Mouse (Mus musculus) liver, embryonic 14.5 days (tissue): ENCODE results near the gene Selenon. TPM values are rescaled to one million over a fixed set of nuclear protein-coding genes. Genes with fewer than 3 reads are reported as not detected.

Experiments used
- ATAC-seq: fragments of 200-750 bp; cut with Nextera tagmentation; 2 replicates; pipeline ENCODE4 v1.8.0; 2017; ENCODE audit warnings: moderate number of reproducible peaks, mild to moderate bottlenecking, moderate library complexity; ENCODE audit not compliant: insufficient read depth
- DNase-seq, 3 experiments: peaks; one replicate each; pipeline ENCODE4 v3.0.0-alpha.2; 2012 to 2013; ENCODE audit warnings: low read depth in 3 of 3, low spot score in 3 of 3
- H3K27ac ChIP-seq: fragments of 300-500 bp; sonication (generic); 2 replicates; pipeline ENCODE4 v1.5.1; 2014; ENCODE audit warnings: moderate library complexity, mild to moderate bottlenecking, control low read depth, inconsistent platforms
- H3K27me3 ChIP-seq: fragments of 300-500 bp; sonication (generic); 2 replicates; pipeline ENCODE4 v1.6.1; 2014; ENCODE audit warnings: mild to moderate bottlenecking, low read length, moderate library complexity; ENCODE audit not compliant: control insufficient read depth, insufficient read depth
- H3K36me3 ChIP-seq: fragments of 300-500 bp; sonication (generic); replicated peaks from 2 replicates; pipeline ENCODE4 v1.6.1; 2014; ENCODE audit warnings: low read depth; ENCODE audit not compliant: control insufficient read depth, insufficient read depth
- H3K4me1 ChIP-seq, 2 experiments: fragments of 200-500 bp in 1 of 2; fragments of 300-500 bp in 1 of 2; sonication (generic) in 1 of 2; replicated peaks; 2 replicates each; pipeline ENCODE4 v1.6.1; 2012 to 2014; ENCODE audit warnings: antibody characterized with exemption in 1 of 2, inconsistent platforms in 1 of 2, low read length in 1 of 2; ENCODE audit not compliant: control insufficient read depth in 2 of 2, insufficient read depth in 2 of 2
- H3K4me2 ChIP-seq: fragments of 300-500 bp; sonication (generic); 2 replicates; pipeline ENCODE4 v1.6.1; 2014; ENCODE audit warnings: low read depth, mild to moderate bottlenecking, control low read depth, moderate library complexity
- H3K4me3 ChIP-seq, 2 experiments: fragments of 200-500 bp in 1 of 2; fragments of 300-500 bp in 1 of 2; sonication (generic) in 1 of 2; 2 replicates each; pipeline ENCODE4 v1.5.1; 2012 to 2014; ENCODE audit warnings: low read depth in 2 of 2, low read length in 2 of 2, mild to moderate bottlenecking in 2 of 2, control low read depth in 1 of 2, inconsistent platforms in 1 of 2, moderate library complexity in 1 of 2; ENCODE audit not compliant: insufficient read depth in 1 of 2
- H3K9ac ChIP-seq: fragments of 300-500 bp; sonication (generic); replicated peaks from 2 replicates; pipeline ENCODE4 v1.6.1; 2014; ENCODE audit warnings: mild to moderate bottlenecking, control low read depth, moderate library complexity
- H3K9me3 ChIP-seq: fragments of 300-500 bp; sonication (generic); 2 replicates; pipeline ENCODE4 v1.6.1; 2016; ENCODE audit warnings: low read length, mixed read lengths; ENCODE audit not compliant: control insufficient read depth
- CTCF ChIP-seq: IDR thresholded peaks from 2 replicates; pipeline ENCODE4 v1.5.1; 2016; ENCODE audit warnings: antibody characterized with exemption, low read depth, control low read depth
- EP300 ChIP-seq: IDR thresholded peaks from 2 replicates; pipeline ENCODE4 v1.6.1; 2016; ENCODE audit warnings: antibody characterized with exemption, low read depth
- WGBS: fragments of 180-500 bp; shearing (Covaris S2); extraction: QIAGEN DNeasy Blood & Tissue Kit; methylation state at CpG from one replicate; pipeline ENCODE4 v1.1.7; 2014; ENCODE audit not compliant: insufficient replicate concordance; 5-methylcytosine and 5-hydroxymethylcytosine counted together
- microRNA-seq: library from miRNA; unstranded; fragments of <30 nt; microRNA quantifications from one replicate; pipeline ENCODE4, GENCODE M21; 2016
- polyA plus RNA-seq, 2 experiments: library from polyadenylated mRNA; depleted of rRNA in 1 of 2; stranded (reverse) in 1 of 2; unstranded in 1 of 2; fragments of >200 nt; fragmentation: Nextera tagmentation in 1 of 2; extraction: Ambion mirVana in 1 of 2; gene quantifications; 2 replicates each; pipeline versions ENCODE4 v1.2.1 to v1.2.3; 2012 to 2014

The Selenon gene
- polyA plus RNA-seq, 2 experiments: 1.9 to 3.6 TPM

- H3K9me3 ChIP-seq: no peaks in the 10 kb centered on the region; the same call in 1 of the 2 replicates
- TF ChIP-seq CTCF (no peak), EP300 (no peak)
- H3K9ac ChIP-seq: no peak overlapping the region
- no peak overlapping the region for H3K4me3 ChIP-seq
- H3K36me3 ChIP-seq: no peaks in the 10 kb centered on the region
- ATAC-seq (no peak), DNase-seq (no peak)
- no peak overlapping the region for H3K27ac ChIP-seq
- no peak overlapping the region for H3K4me2 ChIP-seq
- WGBS: 41% methylated on average over 6 of the region's 6 CpGs
- H3K4me1 ChIP-seq: peaks cover 19 to 34% of the 10 kb centered on the region in 2 experiments
- no peaks in the 10 kb centered on the region; the same call in 1 of the 2 replicates for H3K27me3 ChIP-seq
Observed at GRCm38 (mm10) chr4:134491716-134492115, 60.2 kb downstream of the Selenon start.

GRCm38 (mm10) chr4:134489986-134490665 lies 61.8 kb downstream of the Selenon start:
- no peak overlapping the region for H3K27ac ChIP-seq

GRCm38 (mm10) chr4:134488211-134488610 lies 63.8 kb downstream of the Selenon start:
- no peak for ATAC-seq
- H3K4me2 ChIP-seq: no peak overlapping the region
- H3K4me1 ChIP-seq: peaks cover 0 to 11% of the 10 kb centered on the region in 2 experiments; a peak in 2 of 4 replicates
- TF ChIP-seq CTCF: no peak
- no peak for TF ChIP-seq EP300
- no peaks in the 10 kb centered on the region for H3K27me3 ChIP-seq
- no peaks in the 10 kb centered on the region for H3K36me3 ChIP-seq
- 82% methylated on average over 5 of the region's 5 CpGs for WGBS
- H3K4me3 ChIP-seq: no peak overlapping the region
- no peaks in the 10 kb centered on the region; the same call in 1 of the 2 replicates for H3K9me3 ChIP-seq
- no peak for DNase-seq
- H3K9ac ChIP-seq: no peak overlapping the region
- H3K27ac ChIP-seq: no peak overlapping the region

More at GRCm38 (mm10) chr4:134489986-134490665, 61.8 kb downstream of the Selenon start:
- DNase-seq: no peak
- no peak overlapping the region for H3K9ac ChIP-seq
- no peak overlapping the region for H3K4me3 ChIP-seq
- no peak overlapping the region for H3K4me2 ChIP-seq
- TF ChIP-seq EP300 (no peak), CTCF (0 out of 2 replicates have a peak, but pooled peaks have one; percentile 6)
- WGBS: 47% methylated on average over 11 of the region's 11 CpGs
- no peaks in the 10 kb centered on the region for H3K27me3 ChIP-seq
- peaks cover 11 to 21% of the 10 kb centered on the region in 2 experiments for H3K4me1 ChIP-seq
- H3K36me3 ChIP-seq: no peaks in the 10 kb centered on the region
- H3K9me3 ChIP-seq: no peaks in the 10 kb centered on the region; the same call in 1 of the 2 replicates
- no peak for ATAC-seq

Small RNA genes within 50 kb of the gene (microRNA-seq; reads per million reads assigned to microRNA genes)
- not detected for gene Mir6403

Other genes with a start within 250 kb of the Selenon start
- 0.07 TPM in 1 of 2 replicates, not detected in the other for gene Trim63, start 237.0 kb downstream of the Selenon start, polyA plus RNA-seq (2012; rRNA removed)
- gene Trim63, start 237.0 kb downstream of the Selenon start, polyA plus RNA-seq (2014; fragmentation: Nextera tagmentation; extraction: Ambion mirVana): not detected in 2 replicates
- 0.02 TPM in 1 of 2 replicates, not detected in the other for gene Slc30a2, start 209.0 kb downstream of the Selenon start, polyA plus RNA-seq (2012; rRNA removed)
- not detected in 2 replicates for gene Slc30a2, start 209.0 kb downstream of the Selenon start, polyA plus RNA-seq (2014; fragmentation: Nextera tagmentation; extraction: Ambion mirVana)
- gene Extl1, start 168.3 kb downstream of the Selenon start, polyA plus RNA-seq (2012; rRNA removed): 0.04 and 0.16 TPM in 2 replicates
- gene Extl1, start 168.3 kb downstream of the Selenon start, polyA plus RNA-seq (2014; fragmentation: Nextera tagmentation; extraction: Ambion mirVana): 0.04 and 0.11 TPM in 2 replicates
- gene Pafah2, start 155.8 kb downstream of the Selenon start, polyA plus RNA-seq (2012; rRNA removed): 3.9 and 4.3 TPM in 2 replicates
- 4.3 and 5.4 TPM in 2 replicates for gene Pafah2, start 155.8 kb downstream of the Selenon start, polyA plus RNA-seq (2014; fragmentation: Nextera tagmentation; extraction: Ambion mirVana)
- gene Stmn1, start 83.8 kb downstream of the Selenon start, polyA plus RNA-seq (2012; rRNA removed): 46.2 and 104 TPM in 2 replicates
- gene Stmn1, start 83.8 kb downstream of the Selenon start, polyA plus RNA-seq (2014; fragmentation: Nextera tagmentation; extraction: Ambion mirVana): 404 and 464 TPM in 2 replicates
- gene Paqr7, start 55.5 kb downstream of the Selenon start, polyA plus RNA-seq (2012; rRNA removed): 4.1 and 5.7 TPM in 2 replicates
- 1.9 and 2.3 TPM in 2 replicates for gene Paqr7, start 55.5 kb downstream of the Selenon start, polyA plus RNA-seq (2014; fragmentation: Nextera tagmentation; extraction: Ambion mirVana)
- gene Aunip, start 41.2 kb downstream of the Selenon start, polyA plus RNA-seq (2012; rRNA removed): 13.5 and 21.0 TPM in 2 replicates
- 7.6 and 10.2 TPM in 2 replicates for gene Aunip, start 41.2 kb downstream of the Selenon start, polyA plus RNA-seq (2014; fragmentation: Nextera tagmentation; extraction: Ambion mirVana)
- gene Mtfr1l, start 16.8 kb downstream of the Selenon start, polyA plus RNA-seq (2012; rRNA removed): 27.0 and 28.4 TPM in 2 replicates
- gene Mtfr1l, start 16.8 kb downstream of the Selenon start, polyA plus RNA-seq (2014; fragmentation: Nextera tagmentation; extraction: Ambion mirVana): 41.6 and 48.5 TPM in 2 replicates
- gene Man1c1, start 152.1 kb upstream of the Selenon start, polyA plus RNA-seq (2012; rRNA removed): 1.6 and 1.9 TPM in 2 replicates
- gene Man1c1, start 152.1 kb upstream of the Selenon start, polyA plus RNA-seq (2014; fragmentation: Nextera tagmentation; extraction: Ambion mirVana): 1.00 and 1.2 TPM in 2 replicates
- 7.0 and 9.1 TPM in 2 replicates for gene Ldlrap1, start 215.9 kb upstream of the Selenon start, polyA plus RNA-seq (2012; rRNA removed)
- gene Ldlrap1, start 215.9 kb upstream of the Selenon start, polyA plus RNA-seq (2014; fragmentation: Nextera tagmentation; extraction: Ambion mirVana): 13.4 and 19.2 TPM in 2 replicates